Comparison of ENCODE assay signal across 26 mouse cellular contexts in the genomic region with DNA sequence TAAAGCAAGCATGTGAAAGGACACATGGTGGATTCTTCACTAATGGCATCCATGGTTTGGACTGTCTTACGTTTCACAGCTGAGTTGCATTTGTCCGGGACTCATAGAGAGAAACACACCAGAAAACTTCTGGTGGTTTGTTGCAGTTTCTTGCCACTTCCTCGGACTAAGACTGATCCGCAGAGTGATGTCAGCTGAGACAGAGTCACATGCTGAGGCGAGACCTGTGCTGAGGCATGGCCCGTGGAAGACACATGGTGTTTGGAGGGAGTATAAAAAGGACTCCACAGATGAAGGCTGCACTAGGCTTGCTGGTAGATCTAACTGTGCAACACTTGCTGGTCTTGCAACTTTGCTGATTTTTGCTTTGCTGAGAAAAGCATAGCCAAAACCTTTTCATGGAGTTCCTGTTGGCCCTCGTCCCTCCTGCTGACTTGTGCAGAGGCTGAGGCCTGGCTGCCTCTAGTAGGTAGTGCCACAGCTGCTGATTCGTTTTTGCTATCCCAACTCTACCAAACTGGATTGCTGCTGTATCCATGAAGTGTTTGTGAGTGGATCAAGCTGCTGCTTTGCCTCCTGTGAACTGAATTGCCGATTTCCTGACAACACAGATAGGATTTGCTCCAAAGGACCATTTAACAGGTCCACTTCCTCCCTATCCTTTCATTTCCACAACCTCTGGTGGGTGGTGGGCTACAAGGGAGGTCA.
"Had no signal": no experiment of that assay in that cellular context is flagged by ENCODE, and none has a peak within 500 bp of the region (broad histone marks: within the 10 kb centered on the region; RNA-seq: fewer than 3 reads in every experiment).

No protein-coding gene starts in this region.

- H3K9ac ChIP-seq: heart, embryonic 13.5 days; heart, embryonic 15.5 days; hindbrain, embryonic 12.5 days; hindbrain, embryonic 14.5 days; intestine, embryonic 15.5 days; limb, embryonic 12.5 days had no signal

- H3K36me3 ChIP-seq: heart, embryonic 13.5 days; heart, embryonic 15.5 days; hindbrain, embryonic 10.5 days; hindbrain, embryonic 12.5 days; intestine, embryonic 15.5 days; limb, embryonic 10.5 days; limb, embryonic 12.5 days had no signal

- ATAC-seq: forebrain, embryonic 16.5 days; hindbrain, embryonic 16.5 days; inflammation-experienced regulatory T-cells, adult 6 months; intestine, embryonic 15.5 days; intestine, postnatal 0 days had no signal

- H3K27me3 ChIP-seq: heart, embryonic 13.5 days; heart, embryonic 15.5 days; hindbrain, embryonic 12.5 days; intestine, embryonic 15.5 days; limb, embryonic 12.5 days had no signal

- H3K4me3 ChIP-seq: gastrocnemius, adult 2 months; heart, adult 2 months; heart, embryonic 13.5 days; heart, embryonic 15.5 days; hindbrain, embryonic 10.5 days; hindbrain, embryonic 12.5 days; intestine, embryonic 15.5 days; layer of hippocampus, adult 2 months; left cerebral cortex, adult 2 months; limb, embryonic 10.5 days; limb, embryonic 12.5 days had no signal

- H3K9me3 ChIP-seq: heart, embryonic 13.5 days; heart, embryonic 15.5 days; hindbrain, embryonic 10.5 days; hindbrain, embryonic 12.5 days; intestine, embryonic 15.5 days; limb, embryonic 10.5 days; limb, embryonic 12.5 days had no signal

- DNase-seq: gastrocnemius, adult 2 months; gastrocnemius, postnatal 10 days; gastrocnemius, postnatal 25 days; heart, adult 2 months; heart, postnatal 14 days; heart, postnatal 4 days; kidney, adult 18-20 months; kidney, adult 8-10 months; kidney, postnatal 10 days; kidney, postnatal 25 days; kidney, postnatal 4 days had no signal

- H3K4me2 ChIP-seq: heart, embryonic 11.5 days; heart, embryonic 13.5 days; heart, embryonic 15.5 days; hindbrain, embryonic 12.5 days; hindbrain, embryonic 14.5 days; intestine, embryonic 15.5 days; limb, embryonic 12.5 days had no signal

- H3K27ac ChIP-seq: gastrocnemius, adult 2 months; heart, adult 2 months; heart, embryonic 13.5 days; heart, embryonic 15.5 days; hindbrain, embryonic 10.5 days; hindbrain, embryonic 12.5 days; hindbrain, embryonic 14.5 days; intestine, embryonic 15.5 days; layer of hippocampus, adult 2 months; left cerebral cortex, adult 2 months; limb, embryonic 10.5 days; limb, embryonic 12.5 days had no signal

- H3K4me1 ChIP-seq: hindbrain, embryonic 10.5 days; intestine, embryonic 15.5 days; limb, embryonic 10.5 days had no signal
